Mouse (Mus musculus): ENCODE results near the gene Rapgefl1. TPM values are rescaled to one million over a fixed set of nuclear protein-coding genes. Genes with fewer than 3 reads are reported as not detected.

The Rapgefl1 gene
- polyA plus RNA-seq (2015; fragmentation: Nextera tagmentation; extraction: Ambion mirVana), result 11.6 and 13.0 TPM in 2 replicates

DNA sequence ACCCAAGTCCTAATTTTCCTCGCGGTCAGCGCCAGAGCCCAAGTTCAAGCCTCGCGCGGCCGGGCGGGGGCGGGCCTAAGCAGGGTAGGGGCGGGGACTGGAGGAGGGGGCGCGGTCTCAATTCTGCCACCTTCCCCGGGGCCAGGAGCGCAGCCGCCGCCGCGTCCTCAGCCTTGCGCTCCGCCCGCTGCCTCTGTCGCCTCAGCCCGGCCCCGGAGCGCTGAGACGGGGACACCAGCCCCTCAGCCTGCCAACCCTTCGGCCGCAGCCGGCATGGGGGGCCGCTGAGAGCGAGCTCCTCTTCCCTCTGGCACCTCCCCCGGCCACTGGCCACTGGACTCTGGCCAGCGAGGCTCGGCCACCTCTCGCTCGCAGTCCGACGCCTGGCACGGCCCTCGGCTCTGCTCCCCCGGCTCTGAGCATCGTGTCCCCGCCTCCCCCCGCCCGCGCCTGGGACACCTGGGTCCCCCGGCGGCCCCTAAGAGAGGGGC, at the start of gene Rapgefl1:
Gene Rapgefl1 (plus strand): TSS at position 135 of the 491 bp plus-strand sequence.
- Histone ChIP-seq H3K27ac (ENCODE audit: low read depth, low read length) (peak within 1 kb of the TSS; percentile 84), H3K27me3 (replicated peaks; ENCODE audit: control insufficient read depth, insufficient read depth, low read length) (no peaks in the 10 kb centered on the region), H3K4me2 (ENCODE audit: low read length) (peak within 1 kb of the TSS; percentile 92), H3K4me1 (ENCODE audit: control insufficient read depth, insufficient read depth, low read depth, low read length) (peaks cover 25% of the 10 kb centered on the region), H3K36me3 (ENCODE audit: control insufficient read depth, insufficient read depth, low read length) (peaks cover 15% of the 10 kb centered on the region), H3K9ac (ENCODE audit: low read depth, low read length) (peak within 1 kb of the TSS; percentile 95), H3K9me3 (ENCODE audit: control insufficient read depth, low read length) (no peaks in the 10 kb centered on the region), H3K4me3 (ENCODE audit: low read length) (peak within 1 kb of the TSS; percentile 75)
- 0% methylated on average over 32 of the region's 48 CpGs for WGBS
- peak; percentile 93 for ATAC-seq

DNA sequence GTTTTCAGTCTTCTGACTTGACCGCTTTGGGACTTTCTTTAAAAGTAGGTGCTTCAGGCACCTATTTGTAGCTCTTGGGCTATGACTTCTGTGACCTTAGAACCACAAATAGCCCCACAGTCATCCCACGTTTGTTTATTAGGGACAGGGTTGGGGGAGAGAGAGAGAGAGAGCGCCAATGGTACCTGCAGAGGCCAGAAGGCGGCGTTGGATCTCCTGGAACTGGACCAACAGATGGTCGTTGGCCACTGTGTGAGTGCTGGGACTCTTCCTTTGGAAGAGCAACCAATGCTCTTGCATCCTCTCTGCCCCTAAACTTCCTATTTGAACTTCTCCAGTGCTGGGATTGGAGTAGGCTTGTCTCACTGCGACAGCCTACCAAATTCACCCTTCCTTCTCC, 49.4 kb upstream of the Rapgefl1 start:
- H3K9ac ChIP-seq (ENCODE audit: low read depth, low read length), result no peak overlapping the region
- no peak for ATAC-seq
- no peak overlapping the region for H3K4me3 ChIP-seq (ENCODE audit: low read length)
- H3K4me2 ChIP-seq (ENCODE audit: low read length), result no peak overlapping the region
- WGBS, result 32% methylated on average over 7 of the region's 7 CpGs
- H3K27ac ChIP-seq (ENCODE audit: low read depth, low read length), result no peak overlapping the region
- no peaks in the 10 kb centered on the region for H3K9me3 ChIP-seq (ENCODE audit: control insufficient read depth, low read length)
- H3K27me3 ChIP-seq (replicated peaks; ENCODE audit: control insufficient read depth, insufficient read depth, low read length), result no peaks in the 10 kb centered on the region
- peaks cover 27% of the 10 kb centered on the region for H3K4me1 ChIP-seq (ENCODE audit: control insufficient read depth, insufficient read depth, low read depth, low read length)
- no peaks in the 10 kb centered on the region for H3K36me3 ChIP-seq (ENCODE audit: control insufficient read depth, insufficient read depth, low read length)

DNA sequence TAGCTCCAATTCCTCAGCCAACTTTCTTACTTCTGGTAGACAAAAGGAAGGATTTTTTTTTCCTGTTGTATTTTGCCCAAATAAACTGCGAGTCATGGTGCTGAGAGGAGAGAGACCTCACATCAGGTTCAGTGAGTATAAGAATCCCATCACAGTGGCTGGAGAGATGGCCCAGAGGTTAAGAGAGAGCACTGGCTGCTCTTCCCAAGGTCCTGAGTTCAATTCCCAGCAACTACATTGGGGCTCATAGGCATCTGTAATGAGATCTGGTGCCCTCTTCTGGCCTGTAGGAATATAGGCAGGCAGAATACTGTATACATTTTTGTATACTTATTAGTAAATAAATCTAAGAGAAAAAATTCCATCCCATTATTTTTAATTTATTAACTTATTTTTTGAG, 48.9 kb upstream of the Rapgefl1 start:
- Histone ChIP-seq H3K9ac (ENCODE audit: low read depth, low read length) (no peak overlapping the region), H3K27me3 (replicated peaks; ENCODE audit: control insufficient read depth, insufficient read depth, low read length) (no peaks in the 10 kb centered on the region), H3K27ac (ENCODE audit: low read depth, low read length) (no peak overlapping the region), H3K4me2 (ENCODE audit: low read length) (no peak overlapping the region), H3K4me3 (ENCODE audit: low read length) (no peak overlapping the region), H3K9me3 (ENCODE audit: control insufficient read depth, low read length) (no peaks in the 10 kb centered on the region), H3K36me3 (ENCODE audit: control insufficient read depth, insufficient read depth, low read length) (no peaks in the 10 kb centered on the region), H3K4me1 (ENCODE audit: control insufficient read depth, insufficient read depth, low read depth, low read length) (peaks cover 22% of the 10 kb centered on the region)
- 92% methylated on average over 1 of the region's 1 CpGs for WGBS
- ATAC-seq, result no peak

DNA sequence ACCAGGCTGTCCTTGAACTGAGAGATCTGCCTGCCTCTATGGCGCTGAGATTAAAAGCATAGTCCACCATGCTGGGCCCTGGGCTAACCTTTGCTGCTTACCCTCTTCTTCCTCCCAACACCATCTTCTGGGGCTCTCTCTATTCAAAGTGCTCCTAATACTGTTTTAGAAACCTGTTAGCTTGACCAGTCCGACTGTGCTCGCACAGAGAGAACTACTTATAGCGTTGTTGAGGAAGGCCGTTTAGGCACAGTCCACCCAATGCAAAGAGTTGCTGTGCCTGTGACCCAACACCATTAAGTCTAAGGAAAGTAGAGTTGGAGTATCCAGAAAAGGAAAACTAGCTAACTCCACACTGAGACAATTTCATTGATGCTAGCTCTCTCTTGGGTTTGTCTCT, 48.4 kb upstream of the Rapgefl1 start:
- peaks cover 18% of the 10 kb centered on the region for H3K4me1 ChIP-seq (ENCODE audit: control insufficient read depth, insufficient read depth, low read depth, low read length)
- H3K27me3 ChIP-seq (replicated peaks; ENCODE audit: control insufficient read depth, insufficient read depth, low read length), result no peaks in the 10 kb centered on the region
- WGBS, result 91% methylated on average over 5 of the region's 5 CpGs
- H3K4me2 ChIP-seq (ENCODE audit: low read length), result no peak overlapping the region; the same call in 1 of the 2 replicates
- ATAC-seq, result no peak
- H3K9me3 ChIP-seq (ENCODE audit: control insufficient read depth, low read length), result no peaks in the 10 kb centered on the region
- no peaks in the 10 kb centered on the region for H3K36me3 ChIP-seq (ENCODE audit: control insufficient read depth, insufficient read depth, low read length)
- H3K9ac ChIP-seq (ENCODE audit: low read depth, low read length), result no peak overlapping the region
- no peak overlapping the region for H3K4me3 ChIP-seq (ENCODE audit: low read length)
- 0 out of 2 replicates have a peak overlapping the region, but pooled peaks have one; percentile 13 for H3K27ac ChIP-seq (ENCODE audit: low read depth, low read length)

DNA sequence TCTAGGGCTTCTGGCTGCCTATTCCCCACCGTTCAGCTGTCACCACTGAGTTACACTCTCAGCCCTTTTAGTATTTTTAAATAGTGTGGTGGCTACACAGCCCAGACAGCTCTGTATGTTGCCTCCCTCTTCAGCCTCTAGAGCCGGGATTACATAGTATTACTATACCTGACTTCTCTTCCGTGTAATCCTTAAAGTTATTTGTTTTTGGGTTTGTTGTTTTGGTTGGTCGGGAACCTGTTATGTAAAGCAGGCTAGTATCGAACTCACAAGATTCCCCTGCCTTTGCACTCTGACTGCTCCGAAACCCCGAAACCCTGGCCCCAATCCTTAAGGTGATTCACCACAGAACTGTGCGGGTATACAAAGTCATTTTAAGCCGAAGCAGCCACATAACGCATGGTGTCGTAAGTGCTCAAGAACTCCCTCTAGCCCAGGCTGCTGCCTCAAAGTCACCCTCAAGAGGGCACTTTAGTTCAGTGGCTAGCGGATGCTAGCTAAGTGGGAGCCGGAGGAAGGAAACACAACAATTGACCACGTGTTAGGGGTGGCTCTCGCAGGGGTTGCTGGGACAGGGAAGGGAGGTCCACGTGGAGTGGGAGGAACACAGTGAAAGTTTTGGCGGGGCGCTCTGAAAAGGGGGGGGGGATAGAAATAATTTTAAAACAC, 47.9 kb upstream of the Rapgefl1 start:
- WGBS, result 13% methylated on average over 18 of the region's 18 CpGs
- Histone ChIP-seq H3K4me2 (ENCODE audit: low read length) (peak overlapping the region; percentile 98), H3K27ac (ENCODE audit: low read depth, low read length) (peak overlapping the region; percentile 48; the same call in 1 of the 2 replicates), H3K9ac (ENCODE audit: low read depth, low read length) (peak overlapping the region; percentile 62), H3K9me3 (ENCODE audit: control insufficient read depth, low read length) (no peaks in the 10 kb centered on the region), H3K4me1 (ENCODE audit: control insufficient read depth, insufficient read depth, low read depth, low read length) (peaks cover 16% of the 10 kb centered on the region), H3K36me3 (ENCODE audit: control insufficient read depth, insufficient read depth, low read length) (no peaks in the 10 kb centered on the region), H3K4me3 (ENCODE audit: low read length) (peak overlapping the region; percentile 46), H3K27me3 (replicated peaks; ENCODE audit: control insufficient read depth, insufficient read depth, low read length) (no peaks in the 10 kb centered on the region)
- ATAC-seq, result peak; percentile 83

DNA sequence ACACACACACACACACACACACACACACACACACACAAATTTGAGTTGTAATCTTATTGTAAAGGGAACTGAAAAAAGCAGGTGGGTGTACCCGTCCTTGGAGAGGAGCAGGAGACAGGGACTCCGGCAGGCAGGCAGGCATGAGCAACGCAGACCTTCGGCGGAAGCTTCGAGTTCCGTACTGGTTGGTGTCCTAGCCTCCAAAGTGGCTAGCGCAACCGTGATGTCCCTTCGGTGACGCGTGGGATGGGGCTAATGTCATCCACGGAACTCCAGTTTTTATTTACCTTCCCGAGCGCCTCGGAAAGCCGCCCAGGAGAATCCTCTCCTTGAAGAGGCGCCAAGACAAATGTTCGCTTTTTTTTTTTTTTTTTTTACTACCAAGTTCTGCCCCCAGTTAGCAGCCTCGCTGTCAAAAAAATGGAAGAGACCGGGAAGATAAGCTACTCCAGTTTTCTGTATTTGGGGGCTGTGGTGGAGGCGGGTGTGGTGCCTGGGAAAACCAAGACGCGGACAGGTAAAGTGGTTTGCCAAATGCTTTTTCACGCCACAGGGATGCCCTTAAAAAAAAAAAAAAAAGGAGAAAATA, 47.3 kb upstream of the Rapgefl1 start:
- peaks cover 21% of the 10 kb centered on the region for H3K4me1 ChIP-seq (ENCODE audit: control insufficient read depth, insufficient read depth, low read depth, low read length)
- no peaks in the 10 kb centered on the region for H3K36me3 ChIP-seq (ENCODE audit: control insufficient read depth, insufficient read depth, low read length)
- H3K9ac ChIP-seq (ENCODE audit: low read depth, low read length), result peak overlapping the region; percentile 62
- no peaks in the 10 kb centered on the region for H3K27me3 ChIP-seq (replicated peaks; ENCODE audit: control insufficient read depth, insufficient read depth, low read length)
- peak overlapping the region; percentile 98 for H3K4me2 ChIP-seq (ENCODE audit: low read length)
- H3K9me3 ChIP-seq (ENCODE audit: control insufficient read depth, low read length), result no peaks in the 10 kb centered on the region
- 1% methylated on average over 25 of the region's 25 CpGs for WGBS
- H3K27ac ChIP-seq (ENCODE audit: low read depth, low read length), result no peak overlapping the region
- ATAC-seq, result peak; percentile 27
- peak overlapping the region; percentile 46 for H3K4me3 ChIP-seq (ENCODE audit: low read length)

DNA sequence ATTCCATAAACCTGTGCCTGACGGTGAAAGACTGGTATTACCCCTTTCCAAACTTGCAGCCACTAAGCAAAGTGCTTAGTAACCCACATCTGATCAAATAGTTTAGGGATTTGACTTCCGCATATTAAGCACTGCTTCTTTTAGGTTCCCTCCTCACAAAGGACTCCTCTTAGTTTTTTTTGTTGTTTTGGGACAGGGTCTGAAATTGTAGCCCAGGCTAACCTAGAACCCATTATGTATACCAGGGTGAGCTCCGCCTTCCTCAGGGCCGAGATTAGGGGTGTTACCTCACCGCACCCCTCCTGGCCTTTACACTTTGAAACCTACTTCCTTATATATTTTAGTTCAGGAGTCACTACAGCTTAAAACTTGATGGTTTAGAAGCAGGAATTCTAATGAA, 46.8 kb upstream of the Rapgefl1 start:
- no peak for ATAC-seq
- H3K4me1 ChIP-seq (ENCODE audit: control insufficient read depth, insufficient read depth, low read depth, low read length), result peaks cover 21% of the 10 kb centered on the region
- 45% methylated on average over 5 of the region's 5 CpGs for WGBS
- peak overlapping the region; percentile 98 for H3K4me2 ChIP-seq (ENCODE audit: low read length)
- H3K9me3 ChIP-seq (ENCODE audit: control insufficient read depth, low read length), result no peaks in the 10 kb centered on the region
- no peaks in the 10 kb centered on the region for H3K36me3 ChIP-seq (ENCODE audit: control insufficient read depth, insufficient read depth, low read length)
- no peak overlapping the region for H3K27ac ChIP-seq (ENCODE audit: low read depth, low read length)
- H3K9ac ChIP-seq (ENCODE audit: low read depth, low read length), result no peak overlapping the region; the same call in 1 of the 2 replicates
- H3K4me3 ChIP-seq (ENCODE audit: low read length), result no peak overlapping the region
- no peaks in the 10 kb centered on the region for H3K27me3 ChIP-seq (replicated peaks; ENCODE audit: control insufficient read depth, insufficient read depth, low read length)

DNA sequence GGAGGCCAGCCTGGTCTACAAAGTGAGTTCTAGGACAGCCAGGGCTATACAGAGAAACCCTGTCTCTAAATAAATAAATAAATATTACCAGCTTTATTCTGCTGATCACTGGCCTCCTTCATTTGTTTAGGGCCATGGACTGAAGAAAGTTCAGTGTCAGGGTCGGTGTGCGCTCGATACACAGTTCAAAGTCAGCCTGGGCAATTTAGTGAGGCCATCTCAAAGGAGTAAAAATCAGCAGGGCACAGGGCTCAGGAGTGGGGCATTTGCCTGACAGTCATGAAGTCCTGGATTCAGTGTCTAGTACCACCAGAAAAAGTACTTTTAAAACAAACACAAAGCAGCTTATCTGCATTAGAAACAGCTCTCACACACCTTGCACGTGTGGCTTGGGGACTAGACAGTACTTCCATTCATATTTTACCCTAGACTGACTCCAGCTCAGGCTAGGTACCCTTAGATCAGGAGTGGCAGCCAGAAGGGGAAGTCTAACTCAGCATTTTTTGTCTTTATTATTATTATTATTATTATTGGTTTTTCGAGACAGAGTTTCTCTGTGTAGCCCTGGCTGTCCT, 45.9 kb upstream of the Rapgefl1 start:
- no peak overlapping the region for H3K27ac ChIP-seq (ENCODE audit: low read depth, low read length)
- H3K9me3 ChIP-seq (ENCODE audit: control insufficient read depth, low read length), result no peaks in the 10 kb centered on the region
- 84% methylated on average over 5 of the region's 5 CpGs for WGBS
- H3K27me3 ChIP-seq (replicated peaks; ENCODE audit: control insufficient read depth, insufficient read depth, low read length), result no peaks in the 10 kb centered on the region
- H3K4me2 ChIP-seq (ENCODE audit: low read length), result no peak overlapping the region
- ATAC-seq, result no peak
- H3K9ac ChIP-seq (ENCODE audit: low read depth, low read length), result no peak overlapping the region
- no peak overlapping the region for H3K4me3 ChIP-seq (ENCODE audit: low read length)
- peaks cover 21% of the 10 kb centered on the region for H3K4me1 ChIP-seq (ENCODE audit: control insufficient read depth, insufficient read depth, low read depth, low read length)
- H3K36me3 ChIP-seq (ENCODE audit: control insufficient read depth, insufficient read depth, low read length), result no peaks in the 10 kb centered on the region

DNA sequence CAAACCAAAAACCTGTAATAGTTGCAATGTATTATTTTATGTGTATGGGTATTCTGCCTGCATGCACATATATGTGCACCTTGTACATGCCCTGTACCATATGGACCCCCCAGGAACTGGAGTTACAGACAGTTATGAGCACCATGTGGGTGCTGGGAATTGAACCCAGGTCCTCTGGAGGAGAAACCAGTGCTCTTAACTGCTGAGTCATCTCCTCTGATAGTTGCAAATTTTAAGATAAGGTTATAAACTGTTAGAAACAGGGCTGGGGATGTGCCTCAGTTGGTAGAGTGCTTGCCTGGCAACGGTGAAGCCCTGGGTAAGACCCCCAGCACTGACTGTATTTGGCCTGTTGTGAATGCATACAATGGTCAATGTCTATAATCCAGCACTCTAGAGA, 45.1 kb upstream of the Rapgefl1 start:
- 70% methylated on average over 1 of the region's 1 CpGs for WGBS
- no peak overlapping the region for H3K27ac ChIP-seq (ENCODE audit: low read depth, low read length)
- no peak for ATAC-seq
- no peak overlapping the region for H3K4me3 ChIP-seq (ENCODE audit: low read length)
- H3K36me3 ChIP-seq (ENCODE audit: control insufficient read depth, insufficient read depth, low read length), result no peaks in the 10 kb centered on the region
- H3K4me2 ChIP-seq (ENCODE audit: low read length), result no peak overlapping the region
- no peaks in the 10 kb centered on the region for H3K27me3 ChIP-seq (replicated peaks; ENCODE audit: control insufficient read depth, insufficient read depth, low read length)
- no peak overlapping the region for H3K9ac ChIP-seq (ENCODE audit: low read depth, low read length)
- peaks cover 17% of the 10 kb centered on the region for H3K4me1 ChIP-seq (ENCODE audit: control insufficient read depth, insufficient read depth, low read depth, low read length)
- no peaks in the 10 kb centered on the region for H3K9me3 ChIP-seq (ENCODE audit: control insufficient read depth, low read length)
